Mouse (Mus musculus) frontal cortex, postnatal 25 days (tissue): ENCODE measurements around the gene Ptbp1.

Experiments used
- DNase-seq, 2 experiments: peaks; one replicate each; pipeline ENCODE4 v3.0.0; 2022; ENCODE audit warnings: low spot score in 2 of 2

Gene Ptbp1

GRCm38 (mm10) chr10:79858416-79859074 lies 4.3 kb downstream of the Ptbp1 start:
- DNase-seq, result no peak

- DNase-seq, result no peak
Measured at GRCm38 (mm10) chr10:79859116-79859515, 4.9 kb downstream of the Ptbp1 start.

GRCm38 (mm10) chr10:79860079-79860911 lies 6.1 kb downstream of the Ptbp1 start:
- no peak for DNase-seq

GRCm38 (mm10) chr10:79861230-79862048 lies 7.2 kb downstream of the Ptbp1 start:
- no peak for DNase-seq

- DNase-seq, result no peak
Measured at GRCm38 (mm10) chr10:79862049-79862788, 8.0 kb downstream of the Ptbp1 start.

GRCm38 (mm10) chr10:79862925-79863324 lies 8.7 kb downstream of the Ptbp1 start:
- DNase-seq, result no peak

- no peak for DNase-seq
Measured at GRCm38 (mm10) chr10:79864351-79865188, 10.3 kb downstream of the Ptbp1 start.

- DNase-seq, result no peak
Measured at GRCm38 (mm10) chr10:79865189-79865601, 11.0 kb downstream of the Ptbp1 start.

GRCm38 (mm10) chr10:79865801-79866295 lies 11.6 kb downstream of the Ptbp1 start:
- no peak for DNase-seq

- no peak for DNase-seq
Measured at GRCm38 (mm10) chr10:79866601-79867000, 12.4 kb downstream of the Ptbp1 start.

- DNase-seq, result no peak
Measured at GRCm38 (mm10) chr10:79871845-79872244, 17.6 kb downstream of the Ptbp1 start.

- DNase-seq, result no peak
Measured at GRCm38 (mm10) chr10:79872862-79873261, 18.6 kb downstream of the Ptbp1 start.

GRCm38 (mm10) chr10:79873313-79873712 lies 19.1 kb downstream of the Ptbp1 start:
- DNase-seq, result no peak

- DNase-seq, result no peak
Measured at GRCm38 (mm10) chr10:79873715-79874289, 19.6 kb downstream of the Ptbp1 start.

GRCm38 (mm10) chr10:79874290-79874862 lies 20.1 kb downstream of the Ptbp1 start, which contains the start of the genes Prtn3 and Plppr3:
Gene Prtn3, plus strand, starts transcription at chr10:79874476.
Gene Plppr3, minus strand, starts transcription at chr10:79874634.
- no peak for DNase-seq

- DNase-seq, result no peak
Measured at GRCm38 (mm10) chr10:79877174-79877573, 22.9 kb downstream of the Ptbp1 start.

GRCm38 (mm10) chr10:79877757-79878156 lies 23.5 kb downstream of the Ptbp1 start:
- no peak for DNase-seq

GRCm38 (mm10) chr10:79879527-79879926 lies 25.3 kb downstream of the Ptbp1 start:
- DNase-seq, result no peak

- DNase-seq, result no peak
Measured at GRCm38 (mm10) chr10:79880721-79881120, 26.5 kb downstream of the Ptbp1 start.

- DNase-seq, result no peak
Measured at GRCm38 (mm10) chr10:79881981-79882380, 27.8 kb downstream of the Ptbp1 start.
